Comparison of ENCODE assay signal across 8 mouse cellular contexts in genomic region chr1:151078909-151079522, GRCm38 (mm10).
DNase-seq lines count a peak whose midpoint lies in the region; ATAC-seq and TF ChIP-seq lines count a peak whose summit lies in the region.

No protein-coding gene starts in this region.

- H3K27me3 ChIP-seq in lung, embryonic 16.5 days (ENCODE audit: control insufficient read depth, insufficient read depth, low read depth, low read length), result no peaks in the 10 kb centered on the region

- no peak overlapping the region for H3K9ac ChIP-seq in lung, embryonic 16.5 days (ENCODE audit: low read length)

- ATAC-seq in frontal cortex, adult (ENCODE audit: low TSS enrichment), result peak; percentile 62; the same call in 1 of the 2 replicates
- peak; percentile 68 to 80 for ATAC-seq in hematopoietic stem cell, adult 5-6 weeks (replicated peaks in 1 of 2; ENCODE audit: insufficient read depth in 1 of 2, low FRiP score in 2 of 2, low TSS enrichment in 1 of 2, low read depth in 1 of 2, poor library complexity in 2 of 2, severe bottlenecking in 2 of 2)
- peak; percentile 60; the same call in 1 of the 2 replicates for ATAC-seq in lung, embryonic 16.5 days (ENCODE audit: low read depth)

- H3K27ac ChIP-seq in layer of hippocampus, adult 2 months, result no peak overlapping the region
- H3K27ac ChIP-seq in lung, embryonic 16.5 days (ENCODE audit: low read length), result no peak overlapping the region

- H3K4me1 ChIP-seq in lung, embryonic 16.5 days (replicated peaks; ENCODE audit: control insufficient read depth, insufficient read depth, low read length), result no peaks in the 10 kb centered on the region; the same call in 1 of the 2 replicates

- TF ChIP-seq CTCF in layer of hippocampus, adult 2 months (conservative IDR thresholded peaks at IDR 0.05), result peak; percentile 97

- H3K4me3 ChIP-seq in layer of hippocampus, adult 2 months, result peak overlapping the region; percentile 29; the same call in 1 of the 2 replicates
- H3K4me3 ChIP-seq in lung, embryonic 16.5 days (ENCODE audit: low read length), result no peak overlapping the region

- no peaks in the 10 kb centered on the region for H3K9me3 ChIP-seq in lung, embryonic 16.5 days (ENCODE audit: control insufficient read depth, low read length)

- peak; percentile 73 for DNase-seq in ES-CJ7 (ENCODE audit: low read depth, low spot score)
- peak; percentile 37 for DNase-seq in cerebellum, adult 11-12 months
- peak; percentile 56 to 83 for DNase-seq in layer of hippocampus, adult 2 months (ENCODE audit: low spot score in 2 of 2)
- DNase-seq in ovary, postnatal 10 days (ENCODE audit: low spot score), result peak; percentile 58
- DNase-seq in thymus, postnatal 0 days (ENCODE audit: low spot score), result peak; percentile 74

- H3K36me3 ChIP-seq in lung, embryonic 16.5 days (ENCODE audit: control insufficient read depth, insufficient read depth, low read length), result no peaks in the 10 kb centered on the region

- no peak overlapping the region for H3K4me2 ChIP-seq in lung, embryonic 16.5 days (ENCODE audit: low read depth, low read length)

- WGBS in lung, embryonic 16.5 days, result 31% methylated on average over 16 of the region's 16 CpGs
